Mouse (Mus musculus) monocyte, adult 5-6 weeks (primary cell): Measurements from ENCODE around the gene Tex19.2. TPM values are rescaled to one million over a fixed set of nuclear protein-coding genes. Genes with fewer than 3 reads are reported as not detected.

Source experiments
- ATAC-seq: fragments of 153-309, 156-312 bp; replicated peaks from 2 replicates; pipeline ENCODE4 v1.8.0; 2017; ENCODE audit warnings: mild to moderate bottlenecking; ENCODE audit not compliant: low TSS enrichment, insufficient number of reproducible peaks, severe bottlenecking, poor library complexity, low FRiP score
- total RNA-seq: library from RNA; stranded (forward); fragments of 200-1000, 200-491, 200-594 nt; gene quantifications from 3 replicates; pipeline ENCODE4 v1.2.3, GENCODE M21; 2017

Gene Tex19.2
- not detected in 3 replicates for total RNA-seq

GRCm38 (mm10) chr11:121118577-121118976 is at the start of gene Tex19.2:
Tex19.2 (minus strand) TSS chr11:121118677.
- no peak for ATAC-seq

DNA sequence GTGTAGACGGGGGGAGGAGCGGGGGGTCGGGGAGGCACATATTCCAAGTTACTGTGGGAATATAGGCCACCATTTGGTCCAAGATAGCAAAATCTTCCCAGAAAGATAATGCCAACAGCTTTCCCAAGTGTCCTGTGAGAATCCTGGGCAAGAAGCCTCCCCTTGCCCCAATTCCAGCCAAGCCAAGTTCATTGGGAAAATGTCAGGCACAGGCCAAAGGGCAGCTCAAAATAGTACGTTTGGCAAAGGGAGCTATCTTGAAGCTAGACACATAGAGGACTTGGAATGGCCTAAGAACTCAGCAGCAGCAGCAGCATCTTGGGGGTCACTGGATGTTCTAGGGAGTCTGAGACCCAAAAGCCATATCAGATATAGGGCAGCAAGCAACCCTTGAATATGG is 45.3 kb upstream of the Tex19.2 start:
- ATAC-seq, result no peak

DNA sequence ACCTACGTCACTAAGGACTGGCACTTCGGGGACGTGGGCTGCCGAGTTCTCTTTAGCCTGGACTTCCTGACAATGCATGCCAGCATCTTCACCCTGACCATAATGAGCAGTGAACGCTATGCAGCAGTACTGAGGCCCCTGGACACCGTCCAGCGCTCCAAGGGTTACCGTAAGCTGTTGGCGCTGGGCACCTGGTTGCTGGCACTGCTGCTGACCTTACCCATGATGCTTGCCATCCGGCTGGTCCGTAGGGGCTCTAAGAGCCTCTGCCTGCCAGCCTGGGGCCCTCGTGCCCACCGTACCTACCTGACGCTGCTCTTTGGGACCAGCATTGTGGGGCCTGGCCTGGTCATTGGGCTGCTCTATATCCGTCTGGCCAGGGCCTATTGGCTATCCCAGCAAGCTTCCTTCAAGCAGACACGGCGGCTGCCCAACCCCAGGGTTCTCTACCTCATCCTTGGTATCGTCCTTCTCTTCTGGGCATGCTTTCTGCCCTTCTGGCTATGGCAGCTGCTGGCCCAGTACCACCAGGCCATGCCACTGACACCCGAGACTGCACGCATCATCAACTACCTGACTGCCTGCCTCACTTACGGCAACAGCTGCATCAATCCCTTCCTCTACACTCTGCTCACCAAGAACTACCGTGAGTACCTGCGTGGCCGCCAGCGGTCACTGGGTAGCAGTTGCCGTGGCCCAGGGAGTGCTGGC is 42.3 kb upstream of the Tex19.2 start:
- ATAC-seq, result no peak

- ATAC-seq, result no peak
Measured at GRCm38 (mm10) chr11:121159971-121160370, 41.5 kb upstream of the Tex19.2 start, which contains the start of gene Uts2r. Uts2r (plus strand) TSS chr11:121160271.

GRCm38 (mm10) chr11:121156411-121156891 is 38.0 kb upstream of the Tex19.2 start:
- no peak for ATAC-seq

DNA sequence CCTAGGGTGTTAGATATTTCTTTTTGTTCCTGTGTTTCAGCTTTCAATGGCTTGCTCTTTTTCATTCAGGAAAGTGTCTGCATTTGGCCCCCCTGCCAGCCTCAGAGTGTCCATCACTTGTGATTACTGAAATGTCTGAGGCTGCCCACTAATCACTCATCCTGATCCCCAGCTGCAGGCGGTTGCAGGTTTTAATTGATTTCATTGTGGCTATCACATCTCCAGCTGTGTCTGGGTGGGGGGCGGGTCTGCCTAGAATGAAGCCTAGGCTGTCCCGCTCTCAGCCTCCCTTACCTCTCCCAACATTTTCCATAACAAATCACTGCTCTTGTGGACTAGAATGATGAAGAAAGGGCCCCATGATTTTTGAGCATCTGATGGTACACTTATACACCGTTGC is 35.7 kb upstream of the Tex19.2 start:
- ATAC-seq, result no peak

DNA sequence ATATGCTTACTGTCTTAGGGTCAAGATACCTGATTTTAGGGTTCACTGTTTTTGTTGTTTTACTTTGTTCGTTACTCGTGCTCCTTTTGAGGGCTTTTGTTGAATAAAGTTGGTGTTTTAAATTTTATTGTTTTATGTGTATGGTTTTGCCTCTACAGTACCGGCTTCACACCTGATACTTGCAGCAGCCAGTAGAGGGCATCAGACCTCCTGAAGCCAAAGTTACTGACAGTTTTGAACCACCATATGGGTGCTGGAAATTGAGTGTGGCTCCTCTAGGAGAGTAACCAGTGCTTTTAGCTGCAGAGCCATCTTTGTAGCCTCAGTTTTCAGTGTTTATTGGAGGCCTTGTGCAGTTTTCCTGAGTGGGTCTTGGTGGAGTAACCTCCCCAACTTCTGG is 29.7 kb upstream of the Tex19.2 start:
- ATAC-seq, result no peak

- ATAC-seq, result no peak
Measured at GRCm38 (mm10) chr11:121145865-121146264, 27.4 kb upstream of the Tex19.2 start, which contains the start of gene Tex19.1. Tex19.1 (plus strand) TSS chr11:121146143.

- ATAC-seq, result no peak
Measured at GRCm38 (mm10) chr11:121143325-121144015, 25.0 kb upstream of the Tex19.2 start.

- no peak for ATAC-seq
Measured at GRCm38 (mm10) chr11:121138732-121139131, 20.3 kb upstream of the Tex19.2 start.

- ATAC-seq, result no peak
Measured at GRCm38 (mm10) chr11:121137682-121138081, 19.2 kb upstream of the Tex19.2 start.

DNA sequence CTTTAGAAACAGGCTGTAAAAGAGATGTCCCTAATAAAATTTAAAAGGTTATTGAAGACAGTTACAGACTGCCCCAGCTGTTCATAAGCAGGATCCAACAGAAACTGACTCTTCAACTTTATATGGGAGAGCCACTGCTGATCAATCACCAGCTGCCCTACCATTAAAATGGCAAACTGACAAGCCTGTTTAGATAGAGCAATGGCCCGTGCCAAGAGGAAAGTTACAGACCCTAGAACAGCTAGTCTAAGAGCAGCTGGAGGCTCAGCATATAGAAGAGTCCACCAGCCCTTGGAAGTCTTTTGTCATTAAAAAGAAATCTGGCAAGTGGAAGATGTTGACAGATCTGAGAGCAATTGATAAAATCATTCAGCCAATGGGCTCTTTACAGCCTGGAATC is 16.1 kb upstream of the Tex19.2 start:
- ATAC-seq, result no peak

DNA sequence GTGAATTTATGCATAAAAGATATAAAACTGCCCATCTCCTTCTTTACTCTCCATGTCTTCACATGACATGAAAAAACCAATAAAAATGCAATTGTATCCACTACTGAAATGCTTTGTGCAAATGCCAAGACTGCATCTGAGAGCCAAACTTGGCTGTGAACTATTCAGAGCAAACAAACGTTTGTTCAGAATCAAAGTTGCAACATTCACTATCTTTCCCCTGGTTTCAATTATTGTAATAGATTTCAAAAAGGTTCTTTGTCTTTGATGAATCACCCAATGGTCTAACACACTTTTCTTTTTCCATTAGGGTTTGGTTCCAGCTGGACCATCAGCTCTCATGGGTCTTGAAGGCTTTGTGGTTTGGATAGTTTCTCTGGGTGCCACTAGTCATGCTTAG is 11.1 kb upstream of the Tex19.2 start:
- ATAC-seq, result no peak

- no peak for ATAC-seq
Measured at GRCm38 (mm10) chr11:121127441-121127840, 9.0 kb upstream of the Tex19.2 start.

DNA sequence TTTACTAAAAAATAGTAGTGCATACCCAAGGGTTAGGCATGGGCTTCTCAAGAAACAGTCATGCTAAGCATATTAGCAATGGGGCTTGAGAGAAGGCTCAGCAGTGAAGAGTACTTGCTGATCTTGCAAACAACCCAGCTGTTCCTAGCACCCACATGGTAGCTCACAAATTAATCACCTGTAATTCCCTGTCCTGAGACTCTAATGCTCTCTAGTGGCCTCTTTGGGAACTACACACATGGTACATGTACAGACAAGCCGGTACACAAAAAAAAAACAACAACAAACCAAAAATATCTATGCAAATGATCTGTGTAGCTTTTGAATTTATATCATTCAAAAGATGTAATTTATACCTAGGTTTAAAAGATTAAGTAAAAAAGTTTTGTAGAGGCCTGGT is 7.9 kb upstream of the Tex19.2 start:
- no peak for ATAC-seq

GRCm38 (mm10) chr11:121125522-121126172 is 7.2 kb upstream of the Tex19.2 start:
- no peak for ATAC-seq

GRCm38 (mm10) chr11:121123438-121123837 is 5.0 kb upstream of the Tex19.2 start:
- no peak for ATAC-seq

DNA sequence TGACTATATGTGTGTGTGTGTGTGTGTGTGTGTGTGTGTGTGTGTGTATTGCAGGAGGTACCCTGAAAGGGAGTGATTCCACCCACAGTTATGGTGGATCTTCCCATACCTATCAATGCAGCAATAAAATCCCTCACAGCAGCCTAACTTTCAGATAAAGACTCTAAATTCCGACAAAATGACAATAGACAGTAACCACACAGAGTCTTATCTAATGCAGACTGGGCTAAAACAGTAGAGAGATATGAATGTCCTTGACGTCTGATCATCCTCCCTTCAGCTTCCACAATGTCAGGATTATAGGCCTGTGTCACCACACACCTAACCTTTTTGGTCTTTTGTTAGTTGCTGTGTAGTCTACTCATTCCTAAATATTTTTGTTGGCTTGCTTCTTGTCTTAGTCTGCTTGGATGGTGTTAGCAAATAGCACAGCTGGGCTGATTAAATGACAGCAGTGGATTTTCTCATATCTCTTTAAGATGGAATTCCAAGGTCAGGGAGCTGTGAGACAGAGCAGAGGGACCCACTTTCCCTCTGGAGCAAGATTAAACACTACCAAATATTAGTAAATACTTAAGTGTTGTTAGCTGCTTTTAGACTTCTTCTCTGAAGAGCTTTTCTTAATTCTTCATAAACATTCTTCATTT is 3.7 kb upstream of the Tex19.2 start:
- no peak for ATAC-seq

- ATAC-seq, result no peak
Measured at GRCm38 (mm10) chr11:121121151-121121550, 2.7 kb upstream of the Tex19.2 start.
